Mouse (Mus musculus) layer of hippocampus, postnatal 25 days (tissue): ENCODE data around the gene Klre1. TPM values are rescaled to one million over a fixed set of nuclear protein-coding genes. Genes with fewer than 3 reads are reported as not detected.
"Not testable (repeated sequence)": the region's sequence is repeated elsewhere in the genome, so short reads cannot be mapped to it uniquely, and the experiment has no call there.

Source experiments
- DNase-seq, 2 experiments: peaks; one replicate each; pipeline ENCODE4 v3.0.0; 2022; ENCODE audit warnings: mixed read lengths in 2 of 2, low spot score in 1 of 2; ENCODE audit errors: extremely low spot score in 1 of 2
- total RNA-seq, 2 experiments: library from RNA; stranded (reverse); gene quantifications; 2 replicates each; pipeline ENCODE4 v1.2.3; 2021

The Klre1 gene
- total RNA-seq, 2 experiments from 2014 or later, result not detected

DNA sequence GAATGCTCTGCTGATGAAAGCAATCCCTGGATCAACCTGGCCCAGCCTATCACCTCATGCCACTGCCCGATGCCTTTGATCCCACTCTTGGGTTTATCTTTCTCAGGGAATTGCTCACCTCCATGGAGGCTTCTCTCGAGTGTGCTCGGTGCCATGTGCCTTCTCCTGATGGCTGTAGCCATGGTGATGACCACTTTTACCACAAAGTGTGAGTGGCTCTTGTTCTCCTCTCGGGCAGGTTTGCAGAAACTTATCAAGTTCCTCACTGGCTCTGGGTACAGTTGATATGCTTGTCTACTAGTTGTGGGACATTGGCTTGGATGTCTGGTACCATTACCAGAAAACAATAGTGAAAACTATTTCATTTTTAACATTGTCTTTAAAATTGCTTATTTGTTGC is 4.2 kb downstream of the Klre1 start:
- DNase-seq, result no peak

DNA sequence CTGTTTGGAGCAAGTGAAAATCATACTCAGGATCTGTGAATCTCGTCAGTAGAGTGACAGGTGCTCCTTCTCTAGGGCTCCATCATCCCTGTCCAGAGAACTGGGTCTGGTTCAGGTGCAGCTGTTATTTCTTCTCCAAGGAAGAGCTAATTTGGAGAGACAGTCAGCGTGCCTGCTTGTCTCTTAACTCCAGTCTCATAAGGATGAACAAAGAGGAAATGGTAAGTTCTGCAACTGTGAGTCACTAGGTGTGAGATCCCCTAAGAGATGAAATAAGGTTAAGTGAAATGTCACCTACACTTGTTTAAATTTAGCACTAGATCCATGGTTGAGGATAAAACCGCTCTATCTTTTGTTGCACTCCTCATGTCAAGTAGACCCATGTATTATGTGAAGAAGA is 5.3 kb downstream of the Klre1 start:
- DNase-seq, result no peak

DNA sequence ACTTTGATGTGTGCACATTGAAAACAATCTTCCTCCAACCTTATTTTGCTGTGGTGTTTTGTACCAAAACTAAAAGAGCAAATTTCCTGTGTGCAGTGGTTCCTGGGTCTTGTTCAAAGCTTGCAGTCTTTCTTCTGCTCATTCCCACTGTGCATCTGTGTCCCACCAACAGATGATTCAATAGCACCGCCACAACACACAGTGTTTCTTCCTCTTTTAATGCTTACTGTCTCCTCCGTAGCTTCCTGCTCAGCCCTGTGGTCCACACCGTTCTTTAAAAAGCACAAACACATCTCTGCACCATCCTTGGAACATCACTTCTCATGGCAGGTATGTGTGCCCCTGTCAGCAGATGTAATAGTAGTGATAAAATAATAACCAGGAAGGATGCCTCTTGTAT is 13.8 kb downstream of the Klre1 start, which contains the start of gene Klrd1:
Klrd1 (plus strand) TSS at position 275 of the 400 bp plus-strand sequence.
- DNase-seq, result no peak

DNA sequence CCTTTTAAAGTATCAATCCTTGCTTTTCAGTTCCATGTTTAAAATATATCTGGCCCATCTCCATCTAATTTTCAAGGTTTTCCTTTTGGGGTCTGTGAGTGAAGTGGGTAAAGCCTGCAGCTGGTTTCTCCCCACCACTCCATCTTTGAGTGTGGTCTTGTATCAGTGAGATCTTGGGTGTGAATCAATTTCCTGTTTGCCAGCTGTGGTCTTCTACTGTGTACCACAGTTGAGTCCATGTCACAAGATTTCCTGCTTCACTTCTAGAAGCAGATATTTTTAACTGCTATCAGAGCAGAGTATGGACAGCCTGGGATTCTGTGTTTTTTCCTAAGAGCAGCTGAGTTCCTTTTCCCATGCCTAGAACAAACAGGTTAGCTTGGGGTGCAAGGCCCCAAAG is 30.7 kb downstream of the Klre1 start:
- DNase-seq, result no peak

DNA sequence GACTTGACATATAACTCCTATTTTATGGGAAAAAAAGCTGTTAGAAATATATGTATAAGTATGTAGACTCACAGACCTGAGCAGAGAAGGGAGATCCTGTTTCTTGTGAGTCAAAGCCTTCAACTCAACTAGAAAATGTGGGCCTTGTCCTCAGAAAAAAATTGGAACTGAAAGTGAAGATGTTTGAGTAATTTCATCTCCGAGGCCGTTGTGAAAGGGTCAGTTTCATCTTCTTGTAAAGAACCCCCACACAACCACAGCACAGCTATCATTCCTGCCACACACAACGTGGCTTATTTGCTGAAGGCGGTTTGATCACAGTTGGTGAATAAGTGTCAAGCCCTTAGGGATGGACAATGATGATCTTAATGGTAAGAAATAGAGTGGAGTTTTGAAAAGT is 46.0 kb downstream of the Klre1 start, which contains the start of gene Klrk1:
Klrk1 (minus strand) TSS at position 130 of the 400 bp plus-strand sequence.
- no peak for DNase-seq

DNA sequence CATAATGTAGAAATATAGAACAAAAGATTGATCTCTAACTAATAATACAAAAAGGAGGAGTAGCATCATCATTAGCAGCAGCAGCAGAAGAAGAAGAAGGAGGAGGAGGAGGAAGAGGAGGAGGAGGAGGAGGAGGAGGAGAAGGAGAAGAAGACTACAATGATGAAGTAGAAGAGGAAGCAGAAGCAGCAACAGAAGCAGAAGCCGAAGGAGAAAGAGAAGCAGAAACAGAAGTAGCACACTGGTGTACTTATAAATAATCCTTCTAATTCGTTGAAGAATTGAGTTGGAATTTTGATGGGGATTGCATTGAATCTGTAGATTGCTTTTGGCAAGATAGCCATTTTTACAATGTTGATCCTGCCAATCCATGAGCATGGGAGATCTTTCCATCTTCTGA is 53.3 kb downstream of the Klre1 start:
- DNase-seq, result not testable (repeated sequence)

Other genes starting within 250 kb of the Klre1 start
- not detected for gene 4922502D21Rik, start 246.1 kb upstream of the Klre1 start, total RNA-seq
- not detected for gene Clec12a, start 235.2 kb upstream of the Klre1 start, total RNA-seq
- gene Clec12b, start 192.0 kb upstream of the Klre1 start, total RNA-seq, result not detected
- gene Clec1b, start 180.6 kb upstream of the Klre1 start, total RNA-seq, result not detected
- gene Clec9a, start 169.0 kb upstream of the Klre1 start, total RNA-seq, result not detected
- 1 to 10 TPM; 3.1 to 3.5 TPM for gene Clec1a, start 125.9 kb upstream of the Klre1 start, total RNA-seq
- not detected for gene Olr1, start 70.7 kb upstream of the Klre1 start, total RNA-seq
- not detected for gene Tmem52b, start 65.3 kb upstream of the Klre1 start, total RNA-seq
- gene Gabarapl1, start 44.7 kb upstream of the Klre1 start, total RNA-seq, result 100 to 1,000 TPM; 613 to 690 TPM
- gene Klrd1, start 13.9 kb downstream of the Klre1 start, total RNA-seq, result not detected
- not detected for gene Klrk1, start 46.0 kb downstream of the Klre1 start, total RNA-seq
- not detected for gene Klrc3, start 65.4 kb downstream of the Klre1 start, total RNA-seq
- gene Klrc2, start 82.8 kb downstream of the Klre1 start, total RNA-seq, result not detected
- gene Klrc1, start 101.1 kb downstream of the Klre1 start, total RNA-seq, result not detected
- not detected for gene Klri1, start 139.2 kb downstream of the Klre1 start, total RNA-seq
- not detected for gene Klri2, start 162.6 kb downstream of the Klre1 start, total RNA-seq
- not detected for gene Gm156, start 206.4 kb downstream of the Klre1 start, total RNA-seq